Mouse (Mus musculus) midbrain, embryonic 14.5 days (tissue): Measurements from ENCODE around the gene Ppp4c. TPM values are rescaled to one million over a fixed set of nuclear protein-coding genes. Genes with fewer than 3 reads are reported as not detected.

Experiments used
- ATAC-seq: fragments of 200-750 bp; cut with Nextera tagmentation; 2 replicates; pipeline ENCODE4 v1.8.0; 2017; ENCODE audit warnings: moderate number of reproducible peaks, moderate library complexity; ENCODE audit not compliant: low FRiP score, low TSS enrichment
- DNase-seq: peaks from one replicate; pipeline ENCODE4 v3.0.0-alpha.2; 2015
- H3K27ac ChIP-seq: fragments of 300-500 bp; sonication (generic); replicated peaks from 2 replicates; pipeline ENCODE4 v1.5.1; 2014; ENCODE audit warnings: mild to moderate bottlenecking, low read depth, low read length, moderate library complexity
- H3K27me3 ChIP-seq: fragments of 300-500 bp; sonication (generic); 2 replicates; pipeline ENCODE4 v1.6.1; 2014; ENCODE audit warnings: low read length, control low read depth, mixed read lengths; ENCODE audit not compliant: control insufficient read depth, insufficient read depth
- H3K36me3 ChIP-seq: fragments of 300-500 bp; sonication (generic); 2 replicates; pipeline ENCODE4 v1.6.1; 2014; ENCODE audit warnings: low read length, control low read depth; ENCODE audit not compliant: control insufficient read depth, insufficient read depth
- H3K4me1 ChIP-seq: fragments of 300-500 bp; sonication (generic); 2 replicates; pipeline ENCODE4 v1.6.1; 2014; ENCODE audit warnings: mild to moderate bottlenecking, antibody characterized with exemption, low read length, control low read depth; ENCODE audit not compliant: control insufficient read depth, insufficient read depth
- H3K4me2 ChIP-seq: fragments of 300-500 bp; sonication (generic); 2 replicates; pipeline ENCODE4 v1.6.1; 2014; ENCODE audit warnings: mild to moderate bottlenecking, low read length, moderate library complexity
- H3K4me3 ChIP-seq: fragments of 300-500 bp; sonication (generic); replicated peaks from 2 replicates; pipeline ENCODE4 v1.5.1; 2014; ENCODE audit warnings: low read depth, low read length
- H3K9ac ChIP-seq: fragments of 300-500 bp; sonication (generic); replicated peaks from 2 replicates; pipeline ENCODE4 v1.6.1; 2014; ENCODE audit warnings: mild to moderate bottlenecking, low read length, moderate library complexity
- H3K9me3 ChIP-seq: fragments of 300-500 bp; sonication (generic); 2 replicates; pipeline ENCODE4 v1.6.1; 2016; ENCODE audit warnings: low read length, control low read depth, mixed read lengths; ENCODE audit not compliant: control insufficient read depth
- whole genome bisulfite sequencing: fragments of 180-500 bp; shearing (Covaris S2); extraction: QIAGEN DNeasy Blood & Tissue Kit; methylation state at CpG from one replicate; pipeline ENCODE4 v1.1.7; 2014; 5-methylcytosine and 5-hydroxymethylcytosine counted together
- polyA plus RNA-seq: library from polyadenylated mRNA; unstranded; fragments of >200 nt; fragmentation: Nextera tagmentation; extraction: Ambion mirVana; gene quantifications from 2 replicates; pipeline ENCODE4 v1.2.1, GENCODE M21; 2014

Gene Ppp4c
- polyA plus RNA-seq, 1 experiment from 2014 or later: 212 TPM

DNA sequence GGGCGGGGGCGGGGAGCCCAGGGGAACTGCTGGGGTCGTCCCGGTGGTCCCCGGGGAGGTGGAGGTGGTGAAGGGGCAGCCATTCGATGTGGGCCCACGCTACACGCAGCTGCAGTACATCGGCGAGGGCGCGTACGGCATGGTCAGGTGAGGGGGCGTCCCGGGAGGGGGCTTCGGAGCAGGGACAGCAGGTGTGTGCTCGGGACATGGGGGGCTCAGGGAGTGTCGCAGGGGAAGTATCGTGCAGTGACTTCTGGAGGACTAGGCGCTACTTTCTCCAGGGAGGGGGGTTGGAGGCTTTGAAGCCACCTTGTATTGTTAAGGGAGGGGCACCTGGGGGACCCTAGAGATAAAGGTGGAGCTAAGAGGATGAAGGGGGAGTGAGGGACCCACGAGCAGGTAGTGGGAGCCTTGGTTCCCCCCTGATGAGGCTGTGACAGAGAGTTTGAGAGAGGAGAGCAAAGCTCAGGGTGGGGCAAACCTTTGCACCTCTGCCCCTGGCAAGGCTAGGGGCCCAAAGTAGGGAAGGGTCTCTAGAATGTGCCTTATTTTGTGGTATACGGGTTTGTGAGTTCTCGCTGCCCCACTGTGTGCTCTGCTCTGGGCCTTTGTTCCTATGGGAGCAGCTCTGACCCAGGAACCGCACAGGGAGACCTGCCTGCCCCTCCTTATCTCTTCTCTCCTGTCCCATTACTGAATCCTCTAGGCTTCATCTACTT is 32.5 kb downstream of the Ppp4c start:
- peak overlapping the region; percentile 61 for H3K4me3 ChIP-seq
- DNase-seq: no peak

DNA sequence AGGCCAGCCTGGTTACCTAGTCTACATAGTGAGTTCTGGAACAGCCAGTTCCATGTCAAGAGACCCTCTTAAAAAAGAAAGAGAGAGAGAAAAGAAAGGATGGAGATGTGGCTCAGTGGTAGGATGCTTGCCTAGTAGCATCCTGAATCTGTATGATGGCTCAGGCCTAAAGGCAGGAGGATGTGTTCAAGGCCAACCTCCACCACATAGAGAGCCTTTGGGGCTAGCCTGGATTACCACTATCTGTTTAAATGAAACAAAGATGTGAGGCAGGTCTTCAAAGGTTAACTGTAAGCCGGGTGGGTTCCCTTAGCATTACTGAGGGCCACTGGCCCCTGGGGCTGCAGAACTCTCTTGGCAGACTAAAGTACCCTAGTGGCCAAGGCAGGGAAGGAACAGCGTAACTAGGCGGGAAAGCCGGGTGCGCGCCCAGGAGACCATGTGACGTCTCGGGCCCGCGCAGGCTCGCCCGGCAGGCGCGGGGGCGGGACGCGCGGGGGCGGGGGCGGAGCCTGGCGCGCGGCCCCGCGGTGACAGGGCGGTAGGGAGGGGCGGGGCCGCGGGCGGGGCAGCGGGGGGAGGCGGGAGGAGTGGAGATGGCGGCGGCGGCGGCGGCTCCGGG is 33.1 kb downstream of the Ppp4c start, which contains the start of gene Mapk3:
TSS of gene Mapk3 (plus strand) at position 552 of the 622 bp plus-strand sequence.
- Histone ChIP-seq H3K9me3 (no peaks in the 10 kb centered on the region), H3K4me2 (peak within 1 kb of the TSS; percentile 88), H3K4me1 (peaks cover 15% of the 10 kb centered on the region), H3K27me3 (no peaks in the 10 kb centered on the region), H3K9ac (peak within 1 kb of the TSS; percentile 70), H3K4me3 (peak within 1 kb of the TSS; percentile 61), H3K36me3 (peaks cover 20% of the 10 kb centered on the region), H3K27ac (peak within 1 kb of the TSS; percentile 87)
- 2% methylated on average over 29 of the region's 38 CpGs for WGBS
- DNase-seq (peak; percentile 96), ATAC-seq (peak; percentile 61)

More for the DNA sequence above, 32.5 kb downstream of the Ppp4c start:
- H3K27ac ChIP-seq: peak overlapping the region; percentile 87
- no peaks in the 10 kb centered on the region for H3K27me3 ChIP-seq
- WGBS: under 1% methylated on average over 24 of the region's 24 CpGs
- no peaks in the 10 kb centered on the region for H3K9me3 ChIP-seq
- peak overlapping the region; percentile 88 for H3K4me2 ChIP-seq
- peak overlapping the region; percentile 70 for H3K9ac ChIP-seq
- peaks cover 15% of the 10 kb centered on the region for H3K4me1 ChIP-seq
- ATAC-seq: peak; percentile 68
- peaks cover 27% of the 10 kb centered on the region for H3K36me3 ChIP-seq

DNA sequence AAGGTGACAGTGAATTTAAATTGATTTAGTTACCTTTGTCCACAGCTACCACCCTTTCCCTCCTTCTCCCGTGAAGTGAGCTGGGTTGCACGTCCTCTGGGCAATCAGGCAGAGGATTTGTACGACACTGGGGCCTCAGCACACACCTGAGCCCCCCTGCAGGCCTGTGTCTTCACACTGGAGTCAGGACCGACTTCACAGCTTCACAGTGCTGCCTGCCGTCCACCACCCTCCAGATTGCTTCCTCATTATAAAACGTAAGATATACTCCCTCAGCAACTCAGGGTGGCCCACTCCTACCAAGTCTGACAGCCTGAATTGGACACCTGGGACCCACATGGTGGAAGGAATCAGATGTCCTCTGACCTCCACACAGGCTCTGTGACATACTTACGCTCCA is 33.8 kb downstream of the Ppp4c start:
- no peak overlapping the region for H3K27ac ChIP-seq
- peaks cover 15% of the 10 kb centered on the region for H3K4me1 ChIP-seq
- no peaks in the 10 kb centered on the region for H3K27me3 ChIP-seq
- H3K4me2 ChIP-seq: 0 out of 2 replicates have a peak overlapping the region, but pooled peaks have one; percentile 88
- ATAC-seq (no peak), DNase-seq (no peak)
- no peaks in the 10 kb centered on the region for H3K9me3 ChIP-seq
- WGBS: 67% methylated on average over 7 of the region's 7 CpGs
- H3K36me3 ChIP-seq: peaks cover 14% of the 10 kb centered on the region
- H3K4me3 ChIP-seq: no peak overlapping the region
- H3K9ac ChIP-seq: no peak overlapping the region

DNA sequence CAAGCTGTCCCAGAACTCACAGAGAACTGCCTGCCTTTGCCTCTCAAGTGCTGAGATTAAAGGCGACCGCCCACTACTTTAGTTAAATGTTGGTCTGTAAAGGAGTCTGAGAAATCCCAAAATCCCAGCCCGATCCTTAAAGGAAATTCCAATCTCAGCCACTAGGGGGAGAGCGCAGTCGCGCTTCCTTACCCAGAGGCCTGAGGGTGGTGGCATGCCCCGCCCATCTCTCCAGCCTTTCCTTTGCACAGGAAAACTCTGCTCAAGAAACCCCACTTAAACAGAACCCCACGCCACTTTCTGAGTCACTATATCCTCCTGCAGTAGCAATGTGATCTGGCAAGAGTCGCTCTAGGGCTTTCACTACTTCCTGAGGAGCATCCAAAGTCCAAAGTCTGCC is 37.4 kb downstream of the Ppp4c start:
- ATAC-seq (peak; percentile 68; the same call in 1 of the 2 replicates), DNase-seq (peak; percentile 89)
- Histone ChIP-seq H3K9me3 (no peaks in the 10 kb centered on the region), H3K36me3 (no peaks in the 10 kb centered on the region), H3K9ac (no peak overlapping the region), H3K4me1 (no peaks in the 10 kb centered on the region; the same call in 1 of the 2 replicates), H3K27ac (no peak overlapping the region), H3K4me3 (no peak overlapping the region), H3K4me2 (no peak overlapping the region), H3K27me3 (no peaks in the 10 kb centered on the region)
- under 1% methylated on average over 9 of the region's 9 CpGs for WGBS

DNA sequence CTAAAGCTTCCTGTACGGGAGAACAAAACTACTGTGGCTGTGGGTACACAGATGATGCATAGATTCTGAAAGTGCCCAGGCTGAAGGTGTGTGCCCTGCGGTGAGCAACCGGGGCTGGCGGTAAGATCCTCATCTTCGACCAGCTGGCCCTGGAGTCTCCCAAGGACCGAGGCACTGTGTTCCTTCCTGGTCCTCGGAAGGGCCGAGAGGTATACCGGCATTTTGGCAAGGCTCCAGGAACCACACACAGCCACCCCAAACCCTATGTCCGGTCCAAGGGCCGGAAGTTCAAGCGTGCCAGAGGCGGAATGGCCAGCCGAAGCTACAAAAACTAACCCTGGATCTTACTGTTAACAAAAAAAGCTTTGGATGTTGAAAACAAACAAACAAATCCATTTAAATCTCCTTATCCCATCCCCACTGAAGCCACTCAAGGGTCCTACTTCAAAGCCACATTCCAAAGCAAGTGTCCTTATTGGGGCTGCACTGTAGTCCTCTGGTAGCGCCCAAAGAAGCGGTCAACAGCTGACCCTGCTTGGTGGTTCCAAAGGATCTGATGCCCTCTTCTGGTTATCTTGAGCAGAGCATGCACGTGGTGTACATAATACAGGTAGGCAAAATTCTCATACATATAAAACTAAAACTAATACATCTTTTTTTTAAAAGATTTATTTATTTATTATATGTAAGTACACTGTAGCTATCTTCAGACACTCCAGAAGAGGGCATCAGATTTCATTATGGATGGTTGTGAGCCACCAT is 42.5 kb downstream of the Ppp4c start:
- Histone ChIP-seq H3K36me3 (no peaks in the 10 kb centered on the region), H3K27ac (no peak overlapping the region), H3K9ac (no peak overlapping the region), H3K9me3 (no peaks in the 10 kb centered on the region), H3K27me3 (no peaks in the 10 kb centered on the region), H3K4me3 (no peak overlapping the region), H3K4me2 (no peak overlapping the region), H3K4me1 (no peaks in the 10 kb centered on the region)
- WGBS: 95% methylated on average over 17 of the region's 17 CpGs
- no peak for ATAC-seq
- no peak for DNase-seq

DNA sequence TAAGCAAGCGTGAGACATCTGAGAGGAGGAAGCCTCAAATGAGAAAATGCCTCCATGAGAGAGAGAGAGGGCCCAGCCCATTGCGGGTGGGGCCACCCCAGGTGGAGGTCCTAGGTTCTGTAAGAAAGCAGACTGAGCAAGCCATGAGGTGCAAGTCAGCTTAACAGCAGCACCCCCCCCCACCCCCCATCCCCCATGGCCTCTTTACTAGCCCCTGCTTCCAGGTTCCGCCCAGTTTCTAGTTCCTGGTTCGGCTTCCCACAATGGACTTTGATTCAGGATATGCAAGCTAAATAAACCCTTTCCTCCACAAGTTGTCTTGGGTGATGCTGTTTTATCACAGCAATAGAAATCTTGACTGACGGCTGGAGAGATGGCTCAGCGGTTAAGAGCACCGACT is 43.5 kb downstream of the Ppp4c start:
- Histone ChIP-seq H3K9me3 (no peaks in the 10 kb centered on the region), H3K4me2 (no peak overlapping the region), H3K36me3 (no peaks in the 10 kb centered on the region), H3K27ac (no peak overlapping the region), H3K27me3 (no peaks in the 10 kb centered on the region), H3K4me1 (no peaks in the 10 kb centered on the region), H3K9ac (no peak overlapping the region), H3K4me3 (no peak overlapping the region)
- DNase-seq (no peak), ATAC-seq (no peak)
- 85% methylated on average over 7 of the region's 7 CpGs for WGBS

DNA sequence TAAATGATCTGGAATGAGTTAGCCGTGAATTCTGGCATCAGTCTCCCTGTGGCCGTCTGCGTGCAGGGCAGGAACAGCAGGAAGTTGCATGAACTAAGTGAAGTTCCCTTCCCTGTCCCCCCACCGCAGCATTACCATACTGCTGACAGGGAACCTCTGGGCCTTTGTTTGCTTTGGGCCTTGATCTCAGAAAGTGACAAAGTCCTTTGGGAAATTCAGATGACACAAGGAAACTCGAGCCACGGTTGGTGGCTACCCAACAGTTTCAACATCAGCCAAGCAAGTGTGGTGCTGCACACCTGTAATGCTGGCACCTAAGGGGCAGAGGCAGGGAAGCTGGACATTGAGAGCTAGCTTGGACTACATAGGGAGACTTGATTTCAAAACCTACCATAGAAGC is 45.5 kb downstream of the Ppp4c start:
- no peak overlapping the region for H3K9ac ChIP-seq
- H3K36me3 ChIP-seq: no peaks in the 10 kb centered on the region
- DNase-seq (no peak), ATAC-seq (no peak)
- H3K4me3 ChIP-seq: no peak overlapping the region
- no peaks in the 10 kb centered on the region for H3K9me3 ChIP-seq
- 51% methylated on average over 6 of the region's 6 CpGs for WGBS
- H3K4me2 ChIP-seq: no peak overlapping the region
- H3K27me3 ChIP-seq: no peaks in the 10 kb centered on the region
- no peak overlapping the region for H3K27ac ChIP-seq
- no peaks in the 10 kb centered on the region for H3K4me1 ChIP-seq

DNA sequence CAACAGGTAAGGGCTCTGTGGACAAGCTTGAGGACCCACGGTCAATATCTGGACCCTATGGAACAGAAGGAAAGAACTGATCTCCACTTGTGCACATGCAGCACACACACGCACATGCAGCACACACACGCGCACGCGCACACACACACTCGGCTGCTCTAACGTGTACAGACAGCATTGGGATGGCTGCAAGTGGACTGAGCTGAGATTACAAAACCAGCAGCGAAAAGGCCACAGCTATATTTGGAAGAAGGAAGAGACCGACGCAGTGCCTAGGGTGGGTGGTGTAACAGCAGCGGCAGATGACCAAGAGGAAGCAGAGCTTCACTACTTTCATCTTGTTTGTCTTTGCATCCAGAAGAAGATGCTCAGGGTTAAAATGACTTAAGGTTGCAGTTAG is 46.2 kb downstream of the Ppp4c start:
- Histone ChIP-seq H3K9me3 (no peaks in the 10 kb centered on the region), H3K36me3 (no peaks in the 10 kb centered on the region), H3K9ac (no peak overlapping the region), H3K27ac (no peak overlapping the region), H3K4me1 (no peaks in the 10 kb centered on the region), H3K4me3 (no peak overlapping the region), H3K27me3 (no peaks in the 10 kb centered on the region), H3K4me2 (no peak overlapping the region)
- WGBS: 93% methylated on average over 12 of the region's 12 CpGs
- ATAC-seq: no peak
- DNase-seq: no peak
